Mouse (Mus musculus) heart, postnatal 0 days (tissue): ENCODE measurements at regions not wholly inside any gene's neighbourhood (a gene's known extent, or its start where the extent isn't known, plus 50 kb on each side); places are given as distances from the start of the nearest gene placed in this dataset.

Experiments used
- CTCF ChIP-seq: IDR thresholded peaks from 2 replicates; pipeline ENCODE4 v1.5.1; 2016; ENCODE audit warnings: antibody characterized with exemption, control low read depth, low read depth
- EP300 ChIP-seq: IDR thresholded peaks from 2 replicates; pipeline ENCODE4 v1.6.1; 2016; ENCODE audit warnings: antibody characterized with exemption, low read depth

DNA sequence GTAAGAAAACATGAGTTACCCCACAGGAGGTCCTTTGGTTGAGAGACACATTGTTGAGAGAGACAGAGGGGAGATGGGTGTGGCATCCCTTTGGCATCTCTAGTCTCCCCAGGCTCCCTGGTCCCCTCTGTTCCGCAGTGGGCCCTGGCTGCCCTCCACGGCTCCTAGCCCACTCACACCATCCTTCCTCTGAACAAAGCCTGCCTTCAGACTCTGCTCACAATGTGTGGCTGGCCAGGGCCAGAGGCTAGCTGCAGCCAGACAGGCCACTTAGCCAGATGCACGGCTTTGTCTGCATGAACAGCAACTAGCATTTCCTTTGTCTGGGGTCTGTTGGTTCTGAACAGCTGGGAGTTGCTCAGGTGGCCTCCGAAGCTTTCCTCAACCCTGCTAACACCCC, 110.7 kb upstream of the Lgalsl start:
- TF ChIP-seq CTCF (no peak), EP300 (no peak)
